ENCODE assay signal across 12 mouse cellular contexts in genomic region chr7:114494033-114494432, GRCm38 (mm10).
DNase-seq lines count a peak whose midpoint lies in the region; ATAC-seq and TF ChIP-seq lines count a peak whose summit lies in the region.
"Had no signal": no experiment of that assay in that cellular context is flagged by ENCODE, and none has a peak within 500 bp of the region (broad histone marks: within the 10 kb centered on the region; RNA-seq: fewer than 3 reads in every experiment).

No protein-coding gene starts in this region.

- no peak for DNase-seq in layer of hippocampus, adult 2 months (ENCODE audit: low spot score in 2 of 2)
- DNase-seq in layer of hippocampus, postnatal 36 days, result no peak
- DNase-seq in thymus, postnatal 0 days (ENCODE audit: low spot score), result peak; percentile 50
- DNase-seq in thymus, adult 18-20 months, result no peak
- DNase-seq in layer of hippocampus, postnatal 25 days (ENCODE audit: extremely low spot score in 1 of 2, low spot score in 1 of 2), result no peak
- no peak for DNase-seq in adrenal gland, postnatal 4 days (ENCODE audit: low spot score in 2 of 2)
- DNase-seq: adrenal gland, adult 2 months; cerebellum, adult 11-12 months had no signal

- peak; percentile 56 for TF ChIP-seq CTCF in layer of hippocampus, adult 2 months (conservative IDR thresholded peaks at IDR 0.05)

- no peak overlapping the region for H3K4me3 ChIP-seq in layer of hippocampus, adult 2 months
- H3K4me3 ChIP-seq: embryonic facial prominence, embryonic 15.5 days; midbrain, embryonic 13.5 days had no signal

- ATAC-seq in inflammation-experienced regulatory T-cells, adult 6 months, result peak; percentile 38
- ATAC-seq: midbrain, embryonic 13.5 days had no signal

- H3K27ac ChIP-seq in layer of hippocampus, adult 2 months, result no peak overlapping the region
- H3K27ac ChIP-seq: embryonic facial prominence, embryonic 15.5 days; liver, embryonic 14.5 days; midbrain, embryonic 13.5 days had no signal
